Mouse (Mus musculus): ENCODE measurements around the gene Mcrs1.
"Not testable (repeated sequence)": the region's sequence is repeated elsewhere in the genome, so short reads cannot be mapped to it uniquely, and the experiment has no call there.

Mcrs1 gene

DNA sequence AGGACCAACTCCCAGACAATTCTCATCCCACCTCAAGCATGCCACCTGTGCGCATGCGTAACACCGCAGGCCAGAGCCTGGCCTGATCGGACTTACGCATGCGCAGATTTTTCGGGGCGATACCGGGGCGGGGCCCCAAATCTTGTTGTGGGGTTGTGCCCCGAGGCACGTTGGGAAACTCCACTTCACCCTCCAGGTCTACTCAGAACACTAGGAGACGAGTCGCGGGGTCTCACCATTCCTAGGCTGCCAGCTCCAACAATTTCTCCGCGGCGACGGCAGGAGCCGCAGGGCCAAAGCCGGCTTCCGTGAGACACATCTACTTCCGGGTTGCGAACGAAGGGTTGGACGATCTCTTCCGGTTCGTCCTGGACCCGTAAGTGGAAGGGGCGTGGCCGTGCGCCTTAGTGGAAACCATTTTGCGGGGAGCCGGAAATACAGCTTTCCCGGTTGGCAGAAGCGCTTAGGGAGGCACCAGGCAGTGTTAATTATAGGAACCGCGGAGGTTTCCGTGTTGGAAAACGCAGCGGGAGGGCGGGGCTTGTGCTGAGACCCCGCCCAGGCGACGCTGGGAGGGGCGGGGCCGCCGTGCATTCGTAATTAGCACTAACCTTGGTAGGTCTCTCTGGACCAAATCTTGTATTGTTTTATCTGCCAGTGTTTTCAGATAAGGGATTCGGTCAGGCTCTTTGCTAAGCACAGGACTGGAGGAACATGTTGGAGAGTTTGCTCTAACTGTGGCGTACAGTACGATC lies at the start of gene Mcrs1:
Gene Mcrs1, minus strand, starts transcription at position 336 of the 755 bp plus-strand sequence.
- peak; percentile 99 for DNase-seq (ENCODE audit: low read depth, low spot score)

DNA sequence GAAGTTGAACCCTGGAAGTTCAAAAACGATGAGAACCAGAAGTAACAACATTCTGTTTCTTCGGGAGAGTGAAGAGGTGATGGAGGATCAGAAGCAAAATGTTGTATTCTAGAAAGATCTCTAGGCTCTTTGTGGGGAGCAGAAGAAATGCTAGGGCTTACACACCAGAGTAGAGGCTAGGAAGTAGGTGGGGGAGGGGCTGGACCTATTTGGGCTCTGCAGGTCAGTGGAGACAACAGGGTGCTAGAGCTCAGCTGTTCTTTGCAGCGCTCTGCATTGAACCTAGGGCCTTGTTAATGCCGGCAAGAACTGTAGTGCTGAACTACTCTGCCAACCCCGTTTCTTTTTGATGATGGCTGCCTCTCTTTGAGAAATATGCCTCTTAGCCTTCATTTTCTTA lies 44.5 kb upstream of the Mcrs1 start:
- DNase-seq (ENCODE audit: low read depth, low spot score), result peak; percentile 26

DNA sequence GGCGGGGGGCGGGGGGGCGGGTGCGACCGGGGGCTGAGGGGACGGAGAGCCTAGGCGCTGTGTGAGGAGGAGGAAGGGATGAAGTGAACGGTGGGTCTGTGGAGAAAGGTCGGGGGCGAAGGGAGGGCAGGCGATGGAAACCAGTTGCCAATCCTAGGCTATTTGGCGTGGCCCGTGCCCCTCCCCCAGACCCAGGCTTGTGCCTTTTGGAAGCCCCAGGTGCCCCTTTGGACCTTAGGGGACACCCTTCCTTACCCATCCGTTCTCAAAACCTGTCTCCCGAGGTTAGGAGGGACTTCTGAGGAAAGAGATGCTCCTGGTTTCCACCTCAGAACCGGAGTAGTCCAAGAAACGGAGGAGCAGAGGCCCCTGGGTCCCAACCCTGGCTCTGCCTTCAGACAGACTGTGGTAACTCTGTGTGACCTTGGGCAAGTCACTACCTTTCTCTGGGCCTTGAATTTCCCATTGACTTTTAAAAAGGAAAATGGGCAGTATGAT lies 43.8 kb upstream of the Mcrs1 start, which contains the start of gene Fam186b:
Gene Fam186b, minus strand, starts transcription at position 405 of the 498 bp plus-strand sequence.
- peak; percentile 62 for DNase-seq (ENCODE audit: low read depth, low spot score)

DNA sequence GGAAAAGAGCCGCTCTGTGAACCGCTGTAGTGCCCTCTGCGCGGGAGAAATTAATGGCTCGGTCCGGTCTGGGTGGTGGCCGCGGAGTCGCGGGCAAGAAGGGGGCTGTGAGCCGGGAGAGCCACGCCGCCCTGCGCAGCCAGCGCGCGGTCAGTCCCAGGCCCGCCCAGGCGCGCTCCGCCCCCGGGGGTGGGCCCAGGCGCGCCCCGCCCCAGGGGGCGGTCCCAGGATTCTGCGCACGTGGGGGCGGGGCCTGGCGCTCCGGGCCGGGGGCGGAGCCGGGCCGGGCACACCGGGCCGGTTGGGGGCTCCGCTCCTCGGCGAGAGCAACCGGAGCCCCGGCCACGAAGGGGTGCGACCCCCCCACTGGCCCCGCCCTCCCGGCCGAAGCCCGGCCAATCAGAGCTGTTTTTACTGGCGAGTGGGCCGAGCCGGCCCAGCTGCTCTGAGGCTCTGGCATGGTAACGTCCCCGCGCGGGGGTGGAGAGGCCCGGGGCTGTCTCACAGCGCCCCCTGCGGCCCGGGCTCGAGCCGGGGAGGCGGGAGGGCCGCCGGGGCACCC lies 43.1 kb upstream of the Mcrs1 start, which contains the start of gene Prpf40b:
Gene Prpf40b, plus strand, starts transcription at position 275 of the 562 bp plus-strand sequence.
- DNase-seq (ENCODE audit: low read depth, low spot score), result peak; percentile 85

DNA sequence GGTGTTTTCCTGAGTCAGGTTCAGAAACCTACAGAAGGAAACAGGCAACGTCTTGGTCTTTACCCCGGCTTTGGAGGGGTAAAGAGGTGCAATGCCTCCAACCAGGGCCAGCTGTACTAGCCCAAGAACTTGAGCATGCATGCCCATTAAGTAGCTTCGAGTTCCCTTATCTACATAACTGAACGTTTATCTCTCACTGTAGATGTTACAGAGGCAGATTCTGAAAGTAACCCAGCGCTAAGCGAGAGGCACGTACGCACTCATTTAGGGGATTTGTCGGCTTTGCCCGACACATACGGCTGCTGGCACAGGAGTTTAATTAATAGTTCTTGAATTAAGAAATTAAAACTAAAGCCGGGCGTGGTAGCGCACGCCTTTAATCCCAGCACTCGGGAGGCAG lies 42.5 kb upstream of the Mcrs1 start:
- peak; percentile 25 for DNase-seq (ENCODE audit: low read depth, low spot score)

DNA sequence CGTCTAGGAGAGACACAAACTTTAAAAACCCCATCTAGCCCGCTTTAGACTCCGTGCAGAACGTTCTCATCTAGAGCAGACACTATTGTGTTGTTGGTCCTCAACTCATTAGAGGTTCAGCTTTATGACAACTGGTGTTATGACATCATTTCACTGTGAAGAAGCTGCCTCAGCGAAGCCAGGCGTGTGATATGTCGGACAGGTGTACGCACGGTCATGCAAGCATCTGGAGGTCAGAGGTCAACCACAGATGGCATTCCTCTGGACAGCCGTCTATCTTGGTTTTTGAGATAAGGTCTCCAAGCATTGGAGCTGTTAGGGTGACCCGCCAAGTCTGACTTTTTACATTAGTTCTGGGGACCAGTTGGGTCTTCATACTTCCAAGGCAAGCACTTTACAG lies 38.8 kb upstream of the Mcrs1 start:
- DNase-seq (ENCODE audit: low read depth, low spot score), result no peak

DNA sequence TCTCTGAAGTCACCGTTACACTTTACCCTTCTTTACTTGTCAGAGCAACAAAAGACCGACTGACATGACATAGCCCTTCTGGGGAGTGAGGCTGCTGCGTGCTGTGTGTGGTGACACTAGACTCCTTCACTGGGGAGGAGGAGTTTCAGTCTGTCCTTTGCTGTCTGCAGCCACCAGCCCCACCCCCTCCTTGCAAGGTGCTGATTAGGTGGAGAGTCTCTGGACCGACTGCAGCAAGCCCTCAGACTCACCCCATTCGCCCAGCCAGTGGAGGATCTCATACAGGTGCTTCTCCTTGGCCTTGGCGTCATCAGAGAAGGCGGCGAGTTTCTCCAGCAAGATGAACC lies 33.4 kb upstream of the Mcrs1 start:
- peak; percentile 35 for DNase-seq (ENCODE audit: low read depth, low spot score)

DNA sequence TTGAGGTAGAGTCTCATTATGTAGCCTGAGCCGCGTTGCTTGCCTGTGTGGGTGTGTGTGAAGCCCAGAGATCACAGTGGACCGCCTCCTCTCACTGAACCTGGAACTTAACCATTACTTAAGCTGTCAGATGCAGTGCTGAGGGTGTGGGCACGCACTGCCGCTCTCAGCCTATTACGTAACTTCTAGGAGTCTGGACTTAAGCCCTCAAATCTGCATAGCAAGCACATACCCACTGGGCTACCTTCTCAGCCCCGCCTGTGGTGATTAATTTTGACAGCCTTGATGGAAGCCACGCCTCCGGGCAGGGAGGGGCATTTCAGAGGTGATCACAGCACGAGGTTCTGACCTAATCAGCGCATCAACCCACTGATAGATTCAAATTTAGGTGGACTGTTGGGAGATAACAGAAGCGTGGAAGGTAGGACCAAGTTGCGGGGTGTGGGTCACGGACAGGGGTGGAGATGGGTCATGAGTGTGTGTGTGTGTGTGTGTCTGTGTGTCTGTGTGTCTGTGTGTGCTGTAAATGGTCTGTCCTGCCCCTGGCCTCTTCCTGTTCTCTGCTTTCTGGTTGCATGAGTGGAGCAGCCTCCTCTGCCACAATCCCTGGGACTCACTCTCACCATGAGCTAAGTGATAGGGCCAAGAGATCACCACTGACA lies 32.9 kb upstream of the Mcrs1 start:
- DNase-seq (ENCODE audit: low read depth, low spot score), result peak; percentile 65

DNA sequence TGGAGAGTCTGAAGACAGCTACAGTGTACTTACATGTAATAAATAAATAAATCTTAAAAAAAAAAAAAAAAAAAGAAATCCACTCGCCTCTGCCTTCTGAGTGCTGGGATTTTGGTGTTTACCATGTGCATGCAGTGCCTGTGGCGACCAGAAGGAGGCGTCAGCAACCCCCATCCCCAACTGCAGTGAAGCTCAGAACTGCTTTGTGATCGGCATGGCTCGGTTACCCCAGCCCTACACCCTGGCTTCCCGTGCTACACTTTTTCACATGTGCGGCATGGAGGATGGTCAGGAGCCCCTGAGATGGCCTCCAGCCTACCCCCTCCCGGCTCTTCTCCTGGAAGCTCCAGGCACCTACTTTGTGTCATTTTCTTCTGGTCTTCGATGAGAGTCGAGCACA lies 31.7 kb upstream of the Mcrs1 start:
- DNase-seq (ENCODE audit: low read depth, low spot score), result peak; percentile 67

DNA sequence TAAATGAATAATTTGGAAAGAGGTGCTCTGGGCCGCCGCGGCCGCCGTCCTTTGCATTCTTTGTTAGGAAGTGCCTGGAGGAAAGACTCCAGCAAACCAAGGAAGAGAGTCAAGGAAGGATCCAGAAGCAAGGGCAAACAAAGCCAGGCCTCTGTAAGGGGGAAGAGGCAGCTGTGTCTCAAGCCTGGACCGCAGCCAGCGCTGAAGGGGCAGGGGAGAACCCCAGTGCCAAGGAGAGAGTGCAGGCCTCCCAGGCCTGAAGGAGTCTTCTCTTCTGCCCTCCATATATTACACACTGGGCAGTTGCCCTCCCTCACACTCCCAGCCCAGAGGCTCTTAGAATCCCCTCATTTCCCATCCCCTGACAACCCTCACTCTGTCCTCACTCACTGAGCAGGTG lies 26.5 kb upstream of the Mcrs1 start:
- DNase-seq (ENCODE audit: low read depth, low spot score), result no peak

DNA sequence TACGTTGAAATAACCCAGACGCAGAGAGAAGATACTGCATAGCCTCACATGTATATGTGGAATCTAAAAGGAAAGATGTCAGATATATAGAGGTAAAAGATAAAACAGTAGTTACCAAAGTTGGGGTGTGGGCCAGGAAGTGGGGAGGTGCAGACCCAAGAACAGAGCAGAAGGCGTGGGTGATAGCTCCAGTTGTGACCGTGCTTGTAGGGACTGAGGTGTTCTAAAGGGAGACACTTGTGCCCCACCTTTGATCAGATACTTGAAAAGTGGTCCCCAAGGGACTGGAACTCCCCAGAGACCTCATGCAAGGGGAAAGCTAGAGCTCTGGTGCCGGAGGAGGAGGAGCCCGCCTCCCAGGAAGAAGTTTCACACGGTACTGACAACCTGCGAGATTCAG lies 24.3 kb upstream of the Mcrs1 start:
- DNase-seq (ENCODE audit: low read depth, low spot score), result no peak

DNA sequence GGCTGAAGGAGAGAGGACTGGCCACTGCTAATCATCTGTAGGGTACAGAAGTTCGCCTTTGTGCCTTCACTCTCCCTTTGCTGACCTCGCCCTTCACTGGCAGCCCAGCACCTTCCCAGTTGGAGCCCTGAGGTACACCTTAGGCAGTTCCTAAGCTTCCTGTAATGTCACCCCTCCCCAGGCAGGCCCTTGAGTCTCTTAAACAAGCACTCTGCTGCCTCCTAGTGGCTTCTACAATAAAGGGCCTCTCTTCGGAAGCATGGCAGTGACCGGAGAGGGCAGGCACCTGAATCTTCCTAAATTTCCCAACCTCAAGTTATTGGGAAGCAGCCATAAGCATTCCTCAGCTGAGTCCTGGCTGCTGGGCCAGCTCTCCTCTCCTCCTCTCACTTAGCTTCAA lies 13.9 kb upstream of the Mcrs1 start:
- peak; percentile 93 for DNase-seq (ENCODE audit: low read depth, low spot score)

DNA sequence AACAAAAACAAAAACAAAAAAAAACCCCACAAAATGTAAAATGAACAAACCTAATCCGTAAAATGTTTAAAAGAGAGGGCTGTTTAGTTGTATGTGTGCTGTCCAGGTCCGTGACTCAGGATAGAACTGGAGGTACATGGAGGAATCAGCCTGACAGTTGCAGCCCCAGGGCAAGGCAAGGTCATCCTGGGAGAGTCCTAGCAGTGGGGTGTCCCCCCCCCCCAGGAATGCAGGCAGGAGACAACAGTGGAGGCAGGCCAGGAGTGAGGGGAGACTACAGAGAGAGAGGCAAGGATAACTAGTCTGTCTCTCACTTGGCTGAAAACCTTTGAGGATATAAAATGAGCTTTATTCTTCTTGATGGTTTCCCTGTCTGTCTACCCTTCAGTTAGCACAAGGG lies 12.6 kb upstream of the Mcrs1 start:
- DNase-seq (ENCODE audit: low read depth, low spot score), result peak; percentile 78

DNA sequence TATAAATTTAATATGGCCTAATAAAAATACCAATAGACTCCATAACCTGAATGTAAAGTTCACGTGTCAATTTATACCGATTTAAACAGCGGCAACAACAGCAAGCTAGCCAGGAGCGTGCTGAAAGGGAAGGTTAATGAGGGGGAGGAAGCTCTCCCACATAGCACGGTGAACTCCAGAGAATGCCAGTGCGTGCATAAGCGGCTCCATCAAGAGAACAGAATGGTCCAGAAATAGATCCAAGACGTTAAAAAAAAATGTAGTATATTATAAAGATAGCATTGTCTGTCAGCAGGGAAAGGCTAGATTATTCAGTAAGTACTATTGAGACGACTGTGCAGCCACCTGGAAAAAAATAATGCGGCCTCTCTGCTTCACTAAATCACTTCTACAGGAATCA lies 10.9 kb upstream of the Mcrs1 start:
- no peak for DNase-seq (ENCODE audit: low read depth, low spot score)

DNA sequence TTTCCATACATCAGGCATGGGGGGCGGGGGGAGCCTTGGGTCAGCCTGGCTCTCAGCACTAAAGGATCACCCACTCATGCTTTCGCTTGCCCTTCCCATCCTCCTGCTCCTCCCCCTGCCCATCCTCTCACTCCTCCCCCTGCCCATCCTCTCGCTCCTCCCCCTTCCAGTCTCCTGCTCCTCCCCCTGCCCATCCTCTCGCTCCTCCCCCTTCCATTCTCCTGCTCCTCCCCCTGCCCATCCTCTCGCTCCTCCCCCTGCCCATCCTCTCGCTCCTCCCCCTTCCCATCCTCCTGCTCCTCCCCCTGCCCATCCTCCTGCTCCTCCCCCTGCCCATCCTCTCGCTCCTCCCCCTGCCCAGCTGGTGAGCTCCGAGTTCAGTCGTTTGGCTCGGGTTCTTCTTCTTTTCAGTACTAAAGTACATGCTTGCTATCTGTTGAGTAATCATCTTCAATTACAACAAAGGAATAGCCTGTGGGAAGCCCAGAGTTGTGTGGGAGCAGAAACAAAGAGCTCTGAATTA lies 8.0 kb upstream of the Mcrs1 start:
- peak; percentile 78 for DNase-seq (ENCODE audit: low read depth, low spot score)

DNA sequence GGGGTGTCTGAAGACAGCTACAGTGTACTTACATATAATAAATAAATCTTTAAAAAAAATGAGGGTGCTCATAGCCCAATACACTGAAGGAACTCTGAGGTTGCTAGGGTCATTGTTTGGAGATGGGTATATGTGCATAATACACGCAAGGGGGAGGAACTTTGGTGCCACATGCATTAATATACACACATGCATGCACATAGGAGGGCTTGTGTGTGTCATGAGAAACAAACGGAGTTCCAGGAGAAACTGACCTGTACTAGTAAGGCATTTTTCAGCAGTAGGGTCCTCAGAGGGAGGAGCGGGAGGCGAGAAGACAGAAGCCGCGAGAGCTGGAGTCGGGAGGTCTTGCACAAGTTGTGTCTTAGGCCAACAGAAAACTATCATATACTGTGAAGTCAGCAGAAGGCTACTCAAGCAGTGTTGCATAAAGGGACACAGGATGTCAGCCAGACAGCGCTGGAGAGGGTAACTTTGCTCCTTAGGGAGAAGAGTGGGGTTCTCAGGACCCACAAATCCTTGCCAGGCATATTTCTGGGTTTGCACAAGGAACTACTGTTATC lies 7.5 kb upstream of the Mcrs1 start:
- DNase-seq (ENCODE audit: low read depth, low spot score), result no peak

DNA sequence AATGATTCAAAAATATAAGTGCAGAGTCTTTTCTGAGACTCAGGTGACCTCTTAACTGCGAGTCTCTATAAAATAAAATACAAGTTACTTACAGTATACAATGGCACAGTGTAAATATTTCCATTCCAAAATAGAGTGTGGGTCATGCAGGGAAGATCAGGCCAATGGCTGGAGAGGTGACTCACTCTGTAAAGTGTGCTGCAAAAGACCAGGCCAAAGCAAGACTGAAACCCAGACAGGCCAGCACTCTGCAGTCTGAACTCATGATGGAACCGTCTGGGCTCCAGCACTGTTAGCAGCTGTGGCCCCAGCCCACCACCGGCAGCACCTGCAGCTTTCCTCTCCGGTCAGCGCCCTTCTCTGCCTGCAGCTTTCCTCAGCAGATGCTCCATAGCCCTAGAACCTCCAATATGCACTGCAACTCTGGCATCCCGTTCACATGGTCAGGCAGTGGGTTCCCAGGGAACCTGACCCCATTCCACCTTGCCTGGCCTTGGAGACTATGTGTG lies 3.5 kb upstream of the Mcrs1 start:
- no peak for DNase-seq (ENCODE audit: low read depth, low spot score)

DNA sequence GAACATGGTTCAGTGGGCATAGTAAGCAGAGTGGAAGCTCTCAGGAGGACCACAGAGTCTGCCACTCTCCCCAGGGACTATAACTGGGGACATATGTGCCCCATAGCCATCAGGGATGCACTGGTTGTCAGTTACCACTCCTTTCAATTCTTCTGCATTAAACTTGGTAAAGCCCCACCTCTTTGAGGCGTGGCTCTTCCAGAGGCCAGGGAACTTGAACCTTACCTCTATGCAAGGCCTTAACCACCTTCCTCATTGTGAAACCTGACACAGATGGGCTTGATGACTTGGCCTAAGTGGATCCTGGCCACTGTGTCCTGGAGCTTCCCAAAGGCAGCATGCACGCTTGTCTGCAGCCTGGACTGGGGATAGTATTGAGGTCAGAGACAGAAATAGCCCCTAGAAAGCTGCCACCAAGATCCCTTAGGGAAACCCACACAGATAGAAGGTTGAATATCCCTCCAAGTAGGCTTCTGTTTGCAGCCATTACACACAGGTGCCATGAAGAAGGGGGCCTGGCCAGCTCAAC lies 2.8 kb upstream of the Mcrs1 start:
- peak; percentile 60 for DNase-seq (ENCODE audit: low read depth, low spot score)

DNA sequence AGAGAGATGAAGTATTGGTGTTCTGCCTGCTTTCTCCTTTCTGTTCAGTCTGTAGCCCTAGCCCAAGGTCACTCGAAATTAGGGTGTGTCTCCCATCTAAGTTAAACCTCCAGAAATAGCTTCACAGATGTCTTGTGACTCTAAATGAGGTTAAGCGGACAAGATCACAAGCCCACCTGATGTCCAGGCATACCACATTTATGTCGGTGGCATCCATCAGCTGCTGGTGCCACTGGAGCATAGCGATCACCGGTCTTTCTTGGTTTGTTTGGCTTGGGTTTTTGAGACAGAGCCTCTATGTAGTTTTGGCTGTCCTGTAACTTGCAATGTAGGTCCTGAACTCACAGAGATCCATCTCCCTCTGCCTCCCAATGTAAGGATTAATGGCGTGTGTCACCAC lies 2.0 kb upstream of the Mcrs1 start:
- no peak for DNase-seq (ENCODE audit: low read depth, low spot score)

DNA sequence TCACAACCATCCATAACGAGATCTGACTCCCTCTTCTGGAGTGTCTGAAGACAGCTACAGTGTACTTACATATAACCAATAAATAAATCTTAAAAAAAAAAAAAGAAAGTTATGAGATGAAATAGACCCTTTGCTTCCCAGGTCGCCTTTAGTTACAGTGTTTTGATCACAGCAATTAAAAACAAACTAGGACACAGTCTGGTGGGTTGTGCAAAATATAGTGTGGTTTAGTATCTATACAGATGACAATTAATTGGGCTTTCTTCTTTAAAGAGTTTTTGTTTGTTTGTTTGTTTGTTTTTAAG lies 1.4 kb upstream of the Mcrs1 start:
- DNase-seq (ENCODE audit: low read depth, low spot score), result not testable (repeated sequence)

DNA sequence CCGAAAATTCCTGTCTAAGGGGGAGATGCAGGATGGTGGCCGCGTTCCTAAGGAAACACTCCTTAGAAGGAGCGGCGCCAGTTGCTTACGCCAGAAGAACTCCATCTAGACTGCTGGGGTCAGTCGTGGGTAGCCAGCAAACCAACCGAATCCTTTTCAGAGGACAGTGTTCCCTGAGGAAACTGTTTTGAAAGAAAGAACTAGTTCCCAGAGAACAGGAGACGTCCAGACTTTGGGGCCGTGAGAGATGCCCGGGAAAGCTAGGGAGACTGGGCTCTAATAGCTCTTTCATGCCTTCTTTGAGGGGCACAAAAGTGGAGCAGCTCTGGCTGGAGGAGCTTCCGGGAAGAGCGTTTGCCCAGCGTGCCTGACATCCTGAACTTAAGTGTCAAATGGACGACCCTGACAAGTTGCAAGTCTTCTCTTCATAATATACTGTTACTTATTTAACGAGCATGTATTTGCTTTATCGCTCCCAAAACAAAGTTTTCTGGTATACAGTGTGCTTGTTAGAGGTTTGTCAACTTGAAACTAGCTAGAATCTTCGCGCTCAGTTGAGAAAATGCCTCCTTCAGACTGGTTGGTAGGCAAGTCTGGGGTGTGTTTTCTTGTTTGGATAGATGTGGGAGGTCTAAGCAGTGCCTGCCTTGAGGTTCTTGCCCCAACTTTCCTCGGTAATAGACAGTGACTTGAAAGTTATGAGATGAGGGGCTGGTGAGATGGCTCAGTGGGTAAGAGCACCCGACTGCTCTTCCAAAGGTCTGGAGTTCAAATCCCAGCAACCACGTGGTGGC lies 817 bp upstream of the Mcrs1 start:
- DNase-seq (ENCODE audit: low read depth, low spot score), result no peak
